Comparison of ENCODE assay signal across 15 mouse cellular contexts in genomic region chr7:36268966-36269365, GRCm38 (mm10).
"Had no signal": no experiment of that assay in that cellular context is flagged by ENCODE, and none has a peak within 500 bp of the region (broad histone marks: within the 10 kb centered on the region; RNA-seq: fewer than 3 reads in every experiment).

No protein-coding gene starts in this region.

- H3K36me3 ChIP-seq: limb, embryonic 12.5 days; liver, embryonic 13.5 days; lung, embryonic 15.5 days; midbrain, embryonic 12.5 days; stomach, embryonic 15.5 days had no signal

- H3K4me2 ChIP-seq: limb, embryonic 12.5 days; liver, embryonic 13.5 days; lung, embryonic 15.5 days; midbrain, embryonic 12.5 days; stomach, embryonic 15.5 days had no signal

- H3K4me3 ChIP-seq: layer of hippocampus, adult 2 months; limb, embryonic 12.5 days; liver, embryonic 13.5 days; lung, embryonic 15.5 days; midbrain, embryonic 12.5 days; stomach, embryonic 15.5 days had no signal

- H3K27ac ChIP-seq: layer of hippocampus, adult 2 months; limb, embryonic 12.5 days; liver, embryonic 13.5 days; lung, embryonic 15.5 days; midbrain, embryonic 12.5 days; stomach, embryonic 15.5 days had no signal

- H3K4me1 ChIP-seq: liver, embryonic 13.5 days; lung, embryonic 15.5 days; midbrain, embryonic 12.5 days; stomach, embryonic 15.5 days had no signal

- DNase-seq: kidney, adult 18-20 months; kidney, postnatal 4 days; liver; liver, embryonic 13.5 days; liver, postnatal 0 days; lung, postnatal 14 days; right cerebral cortex, postnatal 14 days; thymus, adult 2 months; thymus, postnatal 25 days had no signal

- ATAC-seq: liver, postnatal 0 days; midbrain, embryonic 16.5 days had no signal

- H3K9me3 ChIP-seq: limb, embryonic 12.5 days; liver, embryonic 13.5 days; lung, embryonic 15.5 days; midbrain, embryonic 12.5 days; stomach, embryonic 15.5 days had no signal

- H3K27me3 ChIP-seq: limb, embryonic 12.5 days; liver, embryonic 13.5 days; lung, embryonic 15.5 days; midbrain, embryonic 12.5 days; stomach, embryonic 15.5 days had no signal

- H3K9ac ChIP-seq: limb, embryonic 12.5 days; liver, embryonic 13.5 days; liver, postnatal 0 days; lung, embryonic 15.5 days; midbrain, embryonic 12.5 days; stomach, embryonic 15.5 days had no signal
